Mouse (Mus musculus) WW6 (cell line): ENCODE results near the gene Btnl2.
A peak's percentile ranks its signal among the peaks of the same experiment; 100 is the strongest.

Experiments used
- DNase-seq: peaks from one replicate; pipeline ENCODE4 v3.0.0-alpha.2; 2013; ENCODE audit warnings: low read depth, low spot score

Btnl2 gene

DNA sequence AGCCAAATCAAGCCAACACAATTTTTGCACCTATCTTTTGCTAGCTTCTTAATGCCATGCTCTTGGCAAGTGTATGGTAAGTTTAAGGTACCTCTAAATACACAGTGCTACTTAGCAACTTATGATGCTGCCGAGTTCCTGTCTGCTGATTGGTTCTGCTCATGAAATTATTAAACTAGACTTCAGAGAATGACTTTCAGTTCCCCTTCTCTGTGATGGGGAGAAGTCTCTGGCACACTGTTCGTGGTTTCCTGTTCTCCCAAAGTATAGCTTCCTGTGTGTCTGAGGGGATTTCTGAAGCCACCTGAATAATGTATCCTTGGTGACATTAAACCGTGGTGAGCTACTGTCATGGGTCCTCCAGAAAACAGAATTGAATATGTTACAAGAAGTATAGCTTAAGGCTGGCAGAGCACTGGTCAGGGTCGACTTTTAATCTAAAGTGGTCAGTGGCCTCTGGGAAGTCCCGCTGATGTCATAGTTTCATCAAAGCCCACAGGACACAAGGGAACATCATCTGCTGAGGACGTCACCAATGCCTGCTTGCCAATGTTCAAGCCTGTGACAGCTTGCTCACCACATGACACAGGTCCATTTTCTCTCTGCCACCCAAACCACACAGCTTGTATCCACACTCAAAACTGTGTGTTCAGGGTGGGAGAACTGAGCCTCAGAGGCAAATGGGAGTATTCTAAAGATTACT, 6.9 kb upstream of the Btnl2 start:
- no peak for DNase-seq

DNA sequence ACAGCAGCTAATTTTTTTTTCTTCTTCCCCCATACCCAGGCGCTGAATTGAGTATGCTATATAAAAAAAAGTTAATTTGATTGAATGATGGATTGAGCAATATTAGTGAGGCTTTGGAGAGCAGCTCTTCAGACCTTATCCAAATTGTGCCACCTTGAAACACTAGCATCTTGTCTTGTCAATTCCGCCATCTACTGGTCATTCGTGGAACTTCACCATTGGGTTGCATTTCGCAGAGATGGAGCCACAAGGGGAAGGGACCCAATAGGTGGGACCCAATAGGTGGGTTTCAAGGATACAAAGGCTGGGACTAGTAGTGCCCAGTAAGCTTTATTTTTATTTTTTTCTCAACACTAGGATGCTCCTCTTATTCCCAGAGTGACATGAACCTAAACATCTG, 5.2 kb upstream of the Btnl2 start:
- peak; percentile 56 for DNase-seq

DNA sequence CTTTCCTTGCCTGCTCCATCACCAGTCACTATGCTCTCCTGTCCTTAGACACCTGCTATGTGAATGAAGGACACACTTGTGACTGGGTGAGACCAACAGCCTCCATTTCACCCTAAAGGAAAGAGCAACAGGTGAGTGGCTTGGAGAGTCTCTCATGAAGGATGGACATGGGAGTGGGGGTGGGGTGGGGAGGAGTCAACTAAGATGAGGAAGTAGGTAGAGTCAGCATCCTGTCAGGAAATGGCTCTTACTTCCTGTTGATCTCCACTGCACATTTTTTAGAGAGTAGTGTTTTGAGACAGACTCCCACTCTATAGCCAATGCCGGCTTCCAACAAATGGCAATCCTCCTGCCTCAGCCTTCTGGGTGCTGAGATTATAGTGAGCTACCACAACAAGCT, 318 bp downstream of the Btnl2 start:
- no peak for DNase-seq

DNA sequence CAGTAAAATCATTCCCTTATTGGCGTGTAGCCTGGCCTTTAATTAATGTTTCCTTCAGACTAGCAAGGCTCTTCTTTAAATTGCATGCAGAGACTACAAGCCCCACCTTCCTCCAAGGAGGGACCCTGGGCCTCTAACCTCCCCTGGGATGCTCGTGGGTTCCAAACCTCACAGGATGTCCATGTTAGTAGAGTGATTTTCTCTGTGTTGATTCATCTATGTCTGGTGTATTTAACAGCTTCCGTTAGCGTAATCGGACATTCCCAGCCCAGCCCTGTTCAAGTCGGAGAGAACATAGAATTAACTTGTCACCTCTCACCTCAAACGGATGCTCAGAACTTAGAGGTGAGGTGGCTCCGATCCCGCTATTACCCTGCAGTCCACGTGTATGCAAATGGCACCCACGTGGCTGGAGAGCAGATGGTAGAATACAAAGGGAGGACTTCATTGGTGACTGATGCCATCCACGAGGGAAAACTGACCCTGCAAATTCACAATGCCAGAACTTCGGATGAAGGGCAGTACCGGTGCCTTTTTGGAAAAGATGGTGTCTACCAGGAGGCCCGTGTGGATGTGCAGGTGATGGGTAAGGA, 8.4 kb downstream of the Btnl2 start:
- no peak for DNase-seq

DNA sequence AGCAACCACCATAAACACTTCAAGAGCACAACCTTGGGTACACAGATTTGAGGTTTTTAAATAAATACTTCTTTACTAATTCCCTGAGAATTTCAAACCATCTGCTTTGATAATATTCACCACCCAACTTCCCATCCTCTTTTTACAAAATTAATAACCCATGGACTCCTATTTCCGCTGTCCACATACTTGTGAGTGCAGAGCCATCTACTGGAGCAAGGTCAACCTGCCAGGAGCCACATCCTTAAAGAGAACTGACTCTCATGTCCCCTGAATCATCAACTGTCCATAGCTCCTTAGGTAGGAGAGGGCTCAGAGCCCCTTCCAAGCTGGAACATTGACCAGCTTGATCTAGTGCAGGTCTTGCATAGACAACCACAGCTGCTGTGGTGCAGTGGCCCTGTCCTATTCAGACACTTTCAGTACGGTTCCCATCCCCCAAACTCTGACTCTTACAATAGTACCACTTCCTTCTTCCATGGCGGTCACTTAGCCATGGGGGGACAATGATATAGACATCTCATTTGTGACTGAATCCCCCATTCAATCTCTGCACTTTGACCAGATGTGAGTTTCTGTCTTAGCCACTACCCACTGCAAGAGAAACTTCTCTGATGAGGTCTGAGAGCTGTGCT, 9.2 kb downstream of the Btnl2 start:
- no peak for DNase-seq

DNA sequence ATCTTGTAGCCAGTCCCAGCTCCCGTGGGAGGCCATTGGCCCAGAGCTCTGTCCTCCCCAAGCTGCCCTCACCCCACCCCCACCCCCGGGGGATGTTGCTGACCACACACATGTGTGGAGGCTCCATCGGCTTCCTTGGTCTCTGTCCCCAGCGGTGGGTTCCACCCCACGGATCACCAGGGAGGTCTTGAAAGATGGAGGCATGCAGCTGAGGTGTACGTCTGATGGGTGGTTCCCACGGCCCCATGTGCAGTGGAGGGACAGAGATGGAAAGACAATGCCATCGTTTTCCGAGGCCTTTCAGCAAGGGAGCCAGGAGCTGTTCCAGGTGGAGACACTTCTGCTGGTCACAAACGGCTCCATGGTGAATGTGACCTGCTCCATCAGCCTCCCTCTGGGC, 10.4 kb downstream of the Btnl2 start:
- DNase-seq, result no peak

DNA sequence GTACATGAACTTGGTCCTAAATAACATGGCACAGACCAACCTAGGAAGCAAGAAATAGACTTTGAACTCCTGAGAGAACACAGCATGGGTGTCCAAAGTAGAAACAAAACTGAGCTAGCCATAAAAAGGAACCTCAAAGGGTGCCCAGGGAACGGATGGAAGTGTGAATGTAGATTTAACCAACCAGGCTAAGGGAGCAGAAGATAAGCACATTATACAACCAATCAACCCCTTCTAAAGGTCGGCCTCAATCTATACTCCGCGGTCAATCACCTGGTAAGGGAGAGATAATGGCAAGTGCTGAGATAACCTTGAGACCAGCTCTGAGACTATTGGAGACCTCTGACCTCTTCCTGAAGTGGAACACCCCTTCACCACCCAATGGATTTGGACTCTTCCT, 15.9 kb downstream of the Btnl2 start:
- DNase-seq, result no peak

DNA sequence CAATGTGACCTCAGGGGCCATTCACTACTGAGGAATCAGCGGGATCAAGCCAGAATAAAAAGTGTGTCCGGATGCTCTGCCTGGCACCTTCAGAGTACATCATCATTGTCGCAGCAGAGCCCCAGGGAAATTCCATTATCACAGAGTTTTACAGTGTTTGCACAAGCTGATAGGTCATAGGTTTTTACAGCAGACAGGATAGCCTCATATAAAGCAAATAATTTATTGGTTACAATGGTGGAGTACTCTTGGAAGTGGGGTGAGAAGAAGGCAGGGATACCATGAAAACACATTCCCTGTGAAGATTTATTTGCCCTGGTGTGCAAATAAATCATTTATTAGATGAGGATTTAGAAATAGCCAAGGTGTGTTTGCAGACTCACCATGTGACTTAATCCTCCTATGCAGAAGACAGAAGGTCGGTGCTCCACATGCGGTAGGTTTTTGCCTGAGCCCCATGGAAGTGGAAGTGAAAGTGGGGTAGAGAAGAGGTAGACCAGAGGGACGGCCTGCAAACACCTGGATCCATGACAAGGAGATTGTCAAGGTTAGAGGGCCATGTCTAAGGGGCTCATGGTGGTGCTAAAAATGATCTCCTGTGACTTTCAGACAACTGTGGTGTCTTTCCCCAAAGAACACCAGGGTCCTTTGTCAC, 18.6 kb downstream of the Btnl2 start:
- no peak for DNase-seq

DNA sequence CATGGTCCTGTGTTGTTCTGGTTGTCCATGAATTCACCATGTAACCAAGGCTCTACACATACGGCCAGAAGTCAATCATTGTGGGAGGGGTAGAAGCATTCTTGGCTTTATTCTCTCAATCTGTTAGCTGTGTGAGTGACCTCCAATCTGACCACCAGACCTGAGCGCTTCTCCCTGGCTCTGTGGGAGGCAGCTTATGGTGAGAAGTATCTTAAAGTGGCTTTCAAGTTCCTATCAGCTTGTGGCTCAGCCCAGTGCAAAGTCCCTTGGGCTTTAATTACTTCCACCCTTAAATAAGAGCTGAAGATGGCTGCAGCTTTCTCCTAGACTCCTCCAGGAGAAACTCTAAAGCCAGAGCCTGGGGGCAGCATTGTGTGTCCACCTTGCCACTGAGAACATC, 22.2 kb downstream of the Btnl2 start, which contains the start of gene Btnl1:
Btnl1 (plus strand) TSS at position 286 of the 400 bp plus-strand sequence.
- no peak for DNase-seq

DNA sequence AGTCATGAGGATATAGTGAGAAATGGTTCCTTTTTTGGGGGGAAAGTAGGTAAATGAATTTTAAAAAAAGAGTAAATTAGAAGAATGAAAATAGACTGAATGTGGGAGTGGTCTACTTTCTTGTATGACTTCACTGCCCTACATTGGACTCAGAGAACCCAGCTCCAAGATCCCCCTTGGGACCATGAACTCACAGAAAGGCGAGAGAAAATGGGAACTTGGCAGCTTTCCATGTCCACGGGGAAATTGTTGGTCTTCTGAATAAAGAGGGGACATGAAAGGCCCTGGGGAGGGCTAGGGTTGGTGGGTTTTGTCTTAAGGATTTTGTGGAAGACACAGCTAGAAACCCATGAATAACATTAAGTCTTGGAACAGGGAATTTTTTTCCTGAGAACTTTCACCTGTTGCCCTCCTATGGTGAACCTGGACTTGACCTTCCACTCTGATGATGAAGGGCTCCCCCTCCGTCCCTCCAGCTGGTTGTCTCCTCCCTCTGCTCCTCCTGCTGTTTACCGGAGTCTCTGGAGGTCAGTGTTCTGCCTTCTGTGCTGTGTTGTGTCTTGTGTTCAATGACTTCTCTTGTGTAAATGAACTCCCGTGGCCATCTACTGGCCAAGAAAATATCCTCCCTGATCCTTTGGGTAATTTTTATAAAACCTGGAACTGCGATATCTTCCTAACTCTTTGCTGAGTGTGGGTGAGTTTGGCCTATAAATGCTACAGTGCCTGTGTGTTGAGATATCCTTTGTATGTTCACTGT, 23.0 kb downstream of the Btnl2 start:
- no peak for DNase-seq

DNA sequence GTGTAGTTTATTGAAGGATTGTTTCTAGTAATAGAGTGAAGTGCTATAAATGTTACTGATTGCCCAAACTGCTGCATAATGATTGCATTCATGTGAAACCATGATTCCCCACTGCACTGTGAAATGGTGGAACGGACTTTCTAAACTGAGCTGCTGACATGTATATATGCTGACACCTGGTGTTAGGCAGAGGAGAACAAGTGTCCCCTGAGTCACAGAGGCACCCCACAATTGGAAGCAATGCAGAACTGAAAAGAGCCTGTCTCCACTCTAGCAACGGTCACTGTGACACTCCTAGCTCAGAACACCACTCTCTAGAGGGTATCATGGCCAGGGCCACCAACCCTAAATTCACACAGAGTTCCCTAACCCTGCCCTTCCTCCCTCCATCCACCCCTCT, 24.1 kb downstream of the Btnl2 start:
- no peak for DNase-seq

DNA sequence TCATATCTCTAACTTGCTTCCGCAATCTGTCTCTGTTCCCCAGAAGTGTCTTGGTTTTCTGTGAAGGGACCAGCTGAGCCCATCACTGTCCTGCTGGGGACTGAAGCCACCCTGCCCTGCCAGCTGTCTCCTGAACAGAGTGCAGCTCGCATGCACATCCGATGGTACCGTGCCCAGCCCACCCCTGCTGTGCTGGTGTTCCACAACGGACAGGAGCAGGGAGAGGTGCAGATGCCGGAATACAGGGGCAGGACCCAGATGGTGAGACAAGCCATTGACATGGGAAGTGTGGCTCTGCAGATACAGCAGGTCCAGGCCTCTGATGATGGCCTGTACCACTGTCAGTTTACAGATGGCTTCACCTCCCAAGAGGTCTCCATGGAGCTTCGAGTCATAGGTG, 24.8 kb downstream of the Btnl2 start:
- DNase-seq, result no peak

DNA sequence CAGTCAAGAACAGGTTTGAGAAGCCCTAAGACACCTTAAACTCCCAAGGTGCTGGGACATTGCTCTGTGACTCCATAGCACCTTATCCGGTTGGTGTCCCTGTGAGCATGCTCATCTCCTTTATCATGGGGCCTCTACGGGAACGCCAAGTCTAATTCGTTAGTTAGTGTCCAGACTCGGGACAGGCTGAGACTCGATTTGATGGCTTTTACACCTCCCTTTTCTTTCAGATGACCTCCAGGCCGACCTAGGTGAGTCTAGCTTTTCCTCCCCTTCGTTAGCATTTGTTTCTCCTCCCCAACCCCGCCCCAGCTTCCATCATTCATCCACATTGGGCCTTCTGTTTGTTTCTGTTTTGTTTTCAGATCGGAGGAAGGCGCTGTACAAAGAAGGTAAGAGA, 27.3 kb downstream of the Btnl2 start:
- no peak for DNase-seq

DNA sequence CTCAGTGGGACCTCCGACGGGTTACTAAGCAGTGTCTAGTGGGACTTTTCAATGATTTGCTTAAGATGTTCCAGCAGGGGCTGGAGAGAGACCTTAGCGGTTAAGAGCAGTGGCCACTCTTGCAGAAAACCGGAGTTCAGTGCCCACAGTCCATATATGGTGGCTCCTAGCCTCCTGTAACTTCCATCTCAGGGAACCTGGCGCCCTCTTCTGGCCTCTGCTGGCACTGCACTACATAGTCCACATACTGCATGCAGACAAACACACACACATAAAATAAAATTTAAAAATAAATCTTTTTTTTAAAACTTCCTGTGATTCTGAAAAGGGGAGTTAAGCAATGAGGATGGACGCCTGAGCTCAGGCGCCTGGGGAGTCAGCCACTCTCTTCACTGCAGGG, 28.6 kb downstream of the Btnl2 start:
- DNase-seq, result no peak

DNA sequence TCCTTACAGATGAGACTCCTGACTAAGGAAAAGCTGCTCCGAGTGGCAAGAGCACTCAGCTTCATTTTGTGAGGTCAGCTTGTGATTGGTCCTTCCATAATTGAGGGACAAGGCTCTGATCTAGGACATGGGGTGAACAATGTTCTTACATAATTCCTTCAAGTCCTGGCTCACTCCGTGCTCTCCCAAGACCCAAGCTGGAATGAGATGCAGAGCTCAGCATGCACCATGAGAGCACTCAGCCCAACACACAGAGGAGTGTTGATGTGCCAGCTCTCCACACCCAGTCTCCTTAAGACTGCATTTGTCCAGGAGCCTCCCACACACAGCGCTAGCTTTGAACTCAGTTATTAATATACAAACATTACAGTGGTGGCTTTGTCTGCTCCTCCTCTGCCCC, 30.1 kb downstream of the Btnl2 start:
- no peak for DNase-seq

DNA sequence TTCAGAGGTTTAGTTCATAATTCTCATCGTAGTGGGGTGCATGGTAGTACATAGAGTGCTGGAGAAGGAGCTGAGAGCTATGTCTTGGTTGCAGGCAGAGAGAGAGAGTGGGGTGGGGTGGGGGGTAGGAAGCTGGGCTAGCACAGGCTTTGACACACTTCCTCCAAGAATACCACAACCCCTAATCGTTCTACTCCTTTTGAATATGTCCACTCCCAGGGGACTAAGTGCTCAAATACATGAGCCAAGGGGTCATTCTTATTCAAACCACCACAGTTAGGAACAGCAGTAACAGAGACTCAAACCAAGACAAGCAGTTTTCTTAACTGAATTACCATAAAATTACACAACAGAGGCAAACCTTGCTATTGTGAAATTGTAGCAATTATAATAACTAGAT, 32.0 kb downstream of the Btnl2 start:
- DNase-seq, result no peak

DNA sequence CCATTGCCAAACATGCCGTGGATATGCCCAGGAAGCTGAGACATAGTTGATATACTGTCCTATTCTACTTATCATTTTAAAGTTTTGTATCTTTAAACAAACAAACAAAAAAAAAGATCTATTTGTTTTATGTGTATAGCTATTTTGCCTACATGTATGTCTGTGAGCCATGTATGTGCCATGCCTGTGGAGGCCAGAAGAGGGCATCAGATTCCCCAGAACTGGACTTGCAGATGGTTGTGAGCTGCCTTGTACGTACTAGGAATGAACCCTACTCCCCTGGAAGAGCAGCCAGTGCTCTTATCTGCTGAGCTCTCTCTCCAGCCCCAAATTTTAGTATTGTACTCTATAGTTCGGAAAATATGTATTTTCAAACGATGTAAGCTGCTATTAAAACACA, 33.9 kb downstream of the Btnl2 start:
- no peak for DNase-seq

DNA sequence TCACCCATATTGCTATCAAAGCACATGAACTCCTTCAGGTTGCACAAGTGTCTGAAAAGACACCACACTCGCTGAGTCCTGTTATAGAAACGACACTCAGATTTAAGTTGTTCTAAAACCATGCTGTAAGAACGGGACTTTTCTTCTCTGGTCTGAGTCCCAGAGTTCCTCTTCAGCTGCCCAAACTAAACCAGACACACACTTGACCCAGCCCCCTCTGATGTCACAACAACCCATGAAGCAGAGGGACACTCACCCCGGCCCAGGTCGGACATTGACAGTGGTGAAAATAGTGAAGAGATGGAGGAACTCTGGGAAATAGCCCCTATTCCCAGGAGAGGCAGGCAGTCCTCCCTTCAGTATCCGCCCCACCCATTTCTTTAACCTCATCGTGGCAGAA, 36.9 kb downstream of the Btnl2 start:
- no peak for DNase-seq

DNA sequence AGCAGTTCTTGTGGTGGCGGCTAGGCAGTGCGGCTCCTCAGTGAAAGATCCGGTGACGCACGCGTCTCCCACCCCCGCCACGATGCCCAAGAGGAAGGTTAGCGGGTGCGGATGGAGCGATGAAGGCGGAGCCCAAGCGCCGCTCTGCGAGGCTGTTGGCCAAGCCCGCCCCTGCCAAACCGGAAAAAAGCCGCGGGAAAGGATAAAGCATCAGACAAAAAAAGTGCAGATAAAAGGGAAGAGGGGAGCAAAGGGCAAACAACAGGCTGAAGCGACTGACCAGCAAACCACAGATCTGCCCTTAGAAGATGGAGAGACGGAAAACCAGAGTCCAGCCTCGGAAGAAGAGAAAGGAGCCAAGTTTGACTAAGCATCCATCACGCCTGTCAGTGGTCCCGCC, 37.7 kb downstream of the Btnl2 start:
- DNase-seq, result no peak

DNA sequence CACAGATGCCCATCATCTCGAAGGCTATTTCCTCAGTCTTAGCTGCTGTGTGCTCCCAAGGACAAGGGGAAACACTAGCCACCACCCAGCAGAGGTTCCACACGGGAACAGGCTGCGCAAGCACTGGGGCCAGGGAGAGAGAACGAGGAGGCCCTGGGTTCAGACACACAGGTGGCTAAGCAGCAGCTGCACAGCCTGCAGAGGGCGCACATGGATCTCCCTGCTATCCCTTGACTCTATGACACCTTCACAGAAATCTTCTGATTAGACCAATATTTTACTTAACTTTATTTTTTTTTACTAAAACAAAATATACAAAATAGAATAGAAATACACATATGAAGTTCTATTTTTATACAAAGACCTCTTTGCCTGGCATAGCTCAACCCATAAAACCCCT, 42.7 kb downstream of the Btnl2 start:
- no peak for DNase-seq

DNA sequence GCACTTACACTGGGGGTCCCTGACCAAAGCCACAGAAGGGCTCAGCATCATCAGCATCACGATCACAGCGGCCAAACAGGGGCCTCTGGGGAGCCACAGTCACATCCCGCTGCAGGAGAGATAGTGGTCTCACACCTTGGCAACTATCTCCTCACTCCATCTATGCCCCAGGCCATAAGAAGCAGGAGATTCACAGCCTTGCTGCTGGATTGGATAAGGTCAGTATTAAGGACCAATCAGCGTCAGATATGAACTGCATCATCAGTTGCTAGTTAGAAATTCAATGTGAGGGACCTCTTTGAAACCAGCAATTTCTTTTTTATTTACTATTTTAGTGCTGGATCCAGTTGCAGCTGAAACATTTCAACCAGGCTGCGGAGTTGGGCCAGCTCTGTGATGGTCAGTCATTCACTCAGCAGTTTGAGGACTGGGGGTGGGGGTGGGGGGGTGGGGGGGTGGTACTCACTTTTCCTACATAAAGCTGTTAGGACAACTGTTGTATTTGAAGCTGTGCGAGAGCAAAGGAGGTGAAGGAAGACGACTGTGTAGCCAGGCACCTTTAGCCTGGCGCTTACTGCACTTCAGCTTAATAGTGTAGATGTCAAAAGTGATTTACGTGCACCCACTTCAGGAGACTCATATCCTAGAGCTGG, 43.6 kb downstream of the Btnl2 start:
- DNase-seq, result peak; percentile 48
